Mouse (Mus musculus): ENCODE data around the gene Gdpd5.
A peak's percentile ranks its signal among the peaks of the same experiment; 100 is the strongest.

Gdpd5 gene

GRCm38 (mm10) chr7:99381214-99382087, at the start of gene Gdpd5:
Gene Gdpd5, plus strand, starts transcription at chr7:99381414.
- peak; percentile 99 for DNase-seq (ENCODE audit: low read depth, low spot score)

- peak; percentile 86 for DNase-seq (ENCODE audit: low read depth, low spot score)
These were observed 48.3 kb upstream of the Gdpd5 start for GRCm38 (mm10) chr7:99332774-99333480.

GRCm38 (mm10) chr7:99340736-99341135, 40.5 kb upstream of the Gdpd5 start:
- DNase-seq (ENCODE audit: low read depth, low spot score) = no peak

DNA sequence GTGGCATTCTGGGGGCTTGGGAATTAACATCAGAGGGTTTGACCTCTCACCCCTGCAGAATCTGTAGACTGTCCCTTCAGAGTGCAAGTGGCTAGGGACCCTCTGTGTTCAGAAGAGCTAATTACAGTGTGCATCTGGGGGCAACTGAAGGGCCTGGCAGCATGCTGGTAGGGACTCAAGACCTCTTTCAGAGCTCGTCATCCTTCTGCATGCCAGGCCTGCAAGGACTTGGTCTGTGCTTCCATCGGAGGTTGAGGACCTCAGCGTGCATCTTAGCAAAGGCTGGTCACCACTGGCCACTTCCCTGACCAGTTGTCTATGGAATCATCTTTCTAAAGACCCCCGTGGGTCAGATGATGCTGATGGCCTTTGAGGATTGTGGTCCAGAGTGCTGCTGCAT, 37.6 kb upstream of the Gdpd5 start:
- DNase-seq (ENCODE audit: low read depth, low spot score) = no peak

DNA sequence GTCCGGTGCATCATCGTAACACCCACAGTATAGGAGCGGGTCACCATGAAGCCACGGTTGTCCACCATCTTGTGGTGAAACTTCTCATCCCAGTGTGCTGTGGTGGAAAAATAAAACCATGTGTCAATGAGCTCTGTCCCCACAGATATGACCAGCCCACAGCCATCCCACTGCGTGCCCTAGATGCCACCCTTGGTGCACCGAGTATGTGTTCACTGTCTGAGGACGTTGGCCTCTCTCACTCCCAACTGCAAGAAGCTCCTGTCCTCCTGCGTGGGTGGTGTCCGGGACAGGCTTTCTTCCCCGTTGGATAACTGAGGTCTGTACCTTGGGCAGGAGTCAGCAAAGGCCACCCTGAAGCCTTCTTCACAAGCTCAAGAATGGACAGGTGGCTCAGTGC, 33.9 kb upstream of the Gdpd5 start:
- DNase-seq (ENCODE audit: low read depth, low spot score) = no peak

DNA sequence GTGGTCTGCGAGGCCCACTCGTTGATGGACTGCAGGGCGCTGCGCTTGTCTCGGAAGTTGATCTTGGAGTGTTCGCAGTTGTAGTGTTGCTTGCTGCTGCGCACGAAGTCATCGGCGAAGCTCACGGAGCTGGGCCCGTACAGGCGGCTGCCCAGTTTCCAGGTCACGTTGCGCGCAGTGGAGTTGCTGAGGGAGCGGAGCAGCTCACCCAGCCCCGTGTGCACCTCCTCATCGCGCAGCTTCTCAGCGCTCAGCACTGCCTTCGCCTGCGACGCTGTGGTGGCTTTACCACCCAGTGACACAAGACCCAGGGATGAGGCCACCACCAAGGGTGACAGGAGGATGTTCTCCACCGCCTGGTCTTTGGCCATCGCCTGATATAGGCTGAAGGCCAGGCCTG, 32.3 kb upstream of the Gdpd5 start:
- DNase-seq (ENCODE audit: low read depth, low spot score) = no peak

GRCm38 (mm10) chr7:99349782-99350720, 31.2 kb upstream of the Gdpd5 start:
- DNase-seq (ENCODE audit: low read depth, low spot score) = no peak

- no peak for DNase-seq (ENCODE audit: low read depth, low spot score)
These were observed 30.0 kb upstream of the Gdpd5 start for GRCm38 (mm10) chr7:99351104-99351801.

GRCm38 (mm10) chr7:99351802-99352517, 29.3 kb upstream of the Gdpd5 start:
- DNase-seq (ENCODE audit: low read depth, low spot score) = no peak

- no peak for DNase-seq (ENCODE audit: low read depth, low spot score)
These were observed 28.5 kb upstream of the Gdpd5 start, which contains the start of gene Serpinh1 for GRCm38 (mm10) chr7:99352526-99353400. Gene Serpinh1, minus strand, starts transcription at chr7:99353239.

DNA sequence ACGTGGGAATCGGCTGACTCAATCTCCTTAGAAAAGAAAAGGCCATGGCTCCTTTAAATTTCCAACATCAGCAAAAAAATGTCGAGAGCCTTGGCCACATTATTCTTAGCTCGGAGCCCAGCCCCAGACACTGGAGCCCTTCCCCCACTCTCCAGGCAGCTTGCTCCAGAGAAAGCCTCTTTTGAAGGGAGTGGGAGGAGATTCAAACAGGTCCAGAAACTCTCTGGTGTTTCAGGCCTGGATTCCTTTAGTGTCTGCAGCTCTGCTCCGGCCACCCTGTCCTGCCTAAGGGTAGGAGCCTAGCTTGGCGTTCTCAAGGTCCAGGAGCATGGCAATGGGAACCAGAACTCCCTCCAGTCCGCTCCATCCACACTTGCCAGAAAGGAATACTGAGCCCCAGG, 25.5 kb upstream of the Gdpd5 start:
- no peak for DNase-seq (ENCODE audit: low read depth, low spot score)

GRCm38 (mm10) chr7:99356244-99356930, 24.8 kb upstream of the Gdpd5 start:
- no peak for DNase-seq (ENCODE audit: low read depth, low spot score)

GRCm38 (mm10) chr7:99357201-99357600, 24.0 kb upstream of the Gdpd5 start:
- DNase-seq (ENCODE audit: low read depth, low spot score) = no peak

DNA sequence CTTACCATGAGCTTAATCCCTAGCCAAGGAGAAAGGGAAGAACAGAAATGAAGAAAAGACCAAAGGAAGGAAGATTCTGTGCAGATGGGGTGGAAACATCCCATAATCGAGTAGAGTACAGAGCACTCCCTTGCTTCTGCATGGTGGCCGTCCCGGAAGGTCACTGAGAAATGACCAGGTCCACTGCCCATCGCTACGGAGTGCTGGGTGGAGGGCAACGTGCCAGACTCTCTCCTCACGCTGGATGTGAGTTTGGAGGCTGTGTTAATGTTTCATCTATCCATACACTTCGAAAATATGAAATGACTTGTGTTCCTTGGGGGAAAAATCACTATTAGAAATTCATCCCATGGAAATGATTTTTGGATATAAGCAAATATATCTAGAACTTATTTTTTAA, 22.8 kb upstream of the Gdpd5 start:
- no peak for DNase-seq (ENCODE audit: low read depth, low spot score)

DNA sequence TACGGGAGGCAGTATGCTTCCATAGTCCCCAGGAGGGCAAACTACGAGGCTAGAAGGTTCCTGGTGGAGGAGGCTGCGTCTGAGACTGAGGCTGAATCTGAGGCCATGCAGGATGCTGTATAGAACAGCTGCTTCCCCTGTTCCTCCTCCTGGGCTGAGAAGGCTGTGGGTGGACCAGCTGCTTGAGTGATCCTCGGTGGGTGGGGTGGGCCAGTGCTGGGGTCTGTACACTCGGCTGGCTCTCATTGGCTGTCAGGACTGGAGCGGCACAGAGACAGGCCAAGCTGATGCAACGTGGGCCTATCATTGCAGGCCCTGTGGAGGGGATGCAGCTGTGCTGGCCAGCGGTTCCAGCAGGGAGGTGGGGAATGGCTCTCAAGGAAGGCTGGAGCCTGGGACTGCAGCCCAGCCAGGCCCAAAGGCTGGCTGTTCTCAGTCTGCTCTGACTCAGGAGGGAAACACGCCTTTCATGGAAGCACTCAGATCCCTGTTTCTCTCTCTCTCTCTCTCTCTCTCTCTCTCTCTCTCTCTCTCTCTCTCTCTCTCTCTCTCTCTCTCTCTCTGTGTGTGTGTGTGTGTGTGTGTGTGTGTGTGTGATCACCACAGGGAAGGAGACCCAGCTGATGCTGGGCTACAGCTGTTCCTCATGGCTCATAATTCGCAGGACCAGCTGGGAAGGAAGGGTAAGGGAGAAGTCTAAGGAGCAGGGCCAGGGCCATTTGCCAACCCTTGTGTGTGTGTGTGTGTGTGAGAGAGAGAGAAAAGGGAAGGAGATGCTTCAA, 21.0 kb upstream of the Gdpd5 start:
- DNase-seq (ENCODE audit: low read depth, low spot score) = no peak

DNA sequence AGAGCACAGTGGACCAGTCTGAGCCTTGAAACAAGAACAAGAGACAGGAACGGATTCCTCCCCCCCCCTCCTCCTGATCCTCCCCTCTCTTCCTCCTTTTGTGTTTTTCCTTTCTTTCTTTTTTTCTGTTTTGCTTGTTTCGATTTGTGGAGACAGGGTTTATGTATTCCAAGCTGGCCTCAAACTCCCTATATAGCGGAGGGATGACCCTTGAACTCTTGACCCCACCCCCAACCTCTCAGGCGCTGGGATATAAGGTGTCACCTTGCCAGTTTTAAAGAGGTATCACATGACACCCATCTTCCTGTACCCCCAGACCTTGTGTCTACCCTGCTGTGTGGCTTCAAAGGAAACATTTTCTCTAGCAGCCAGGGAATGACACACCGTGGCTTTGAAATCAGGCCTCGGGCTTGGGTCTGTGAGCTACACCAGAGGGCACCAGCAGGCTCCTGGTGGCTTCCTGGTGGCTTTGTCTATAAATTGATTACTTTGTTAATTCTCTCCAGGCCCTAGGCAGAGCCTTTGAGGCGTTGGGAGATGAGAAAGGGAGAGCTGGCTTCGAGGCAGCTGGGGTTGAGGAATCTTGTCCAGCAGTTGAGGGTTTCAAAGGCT, 20.3 kb upstream of the Gdpd5 start:
- DNase-seq (ENCODE audit: low read depth, low spot score) = no peak

DNA sequence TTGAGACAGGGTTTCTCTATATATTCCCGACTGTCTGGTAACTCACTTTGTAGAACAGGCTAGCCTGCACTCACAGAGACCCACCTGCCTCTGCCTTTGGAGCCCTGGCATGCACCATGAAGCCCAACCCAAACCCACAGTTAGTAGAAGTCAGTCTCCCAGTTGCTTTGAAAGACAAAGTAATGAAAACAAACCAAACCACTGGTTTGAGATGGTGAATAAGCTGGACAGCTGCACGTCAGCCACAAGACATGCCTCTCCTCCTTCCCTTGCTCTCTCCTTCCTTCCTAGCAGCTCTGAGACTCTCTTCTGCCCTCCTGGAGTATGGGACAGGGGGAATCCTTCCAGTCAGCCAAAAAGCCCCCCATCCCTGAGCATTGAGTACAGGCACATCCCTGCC, 19.1 kb upstream of the Gdpd5 start:
- no peak for DNase-seq (ENCODE audit: low read depth, low spot score)

GRCm38 (mm10) chr7:99365069-99365468, 16.1 kb upstream of the Gdpd5 start:
- DNase-seq (ENCODE audit: low read depth, low spot score) = peak; percentile 79

Measured in CD4-positive, CD25-positive, alpha-beta regulatory T cell, adult 2 months (primary cell).